Mouse (Mus musculus) olfactory bulb, adult 2 months (tissue): ENCODE results near the gene Hyal1.

ENCODE experiments used
- CTCF ChIP-seq: fragments of 200-500 bp; IDR thresholded peaks from 2 replicates; pipeline ENCODE4 v1.5.1; 2012; ENCODE audit warnings: low read depth, mild to moderate bottlenecking, low read length, moderate library complexity; ENCODE audit not compliant: insufficient read depth
- POLR2A ChIP-seq: fragments of 200-500 bp; IDR thresholded peaks from 2 replicates; pipeline ENCODE4 v1.6.1; 2012; ENCODE audit warnings: mild to moderate bottlenecking, low read depth, low read length, moderate library complexity; ENCODE audit not compliant: insufficient read depth

DNA sequence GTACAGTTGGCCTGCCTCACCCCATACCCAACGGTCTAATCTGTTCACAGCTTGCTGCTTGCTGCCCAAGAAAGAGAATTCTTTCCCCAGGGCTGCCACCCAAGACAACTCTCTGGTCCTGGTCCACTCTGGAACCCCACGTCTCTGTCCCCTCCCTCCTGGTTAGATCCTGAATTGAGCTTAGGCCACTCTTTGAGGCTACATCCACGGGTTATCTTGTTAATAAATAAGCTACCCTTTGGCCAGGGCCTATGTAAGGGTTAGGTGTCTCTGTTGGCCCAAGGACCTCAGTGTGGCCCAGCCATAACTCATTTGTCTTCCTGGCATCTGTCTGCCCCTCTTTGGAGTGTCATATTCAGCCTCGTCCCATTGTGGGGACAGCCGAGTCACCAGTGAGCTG lies 21.7 kb downstream of the Hyal1 start:
- TF ChIP-seq POLR2A (no peak), CTCF (no peak)
